Mouse (Mus musculus): ENCODE results near the gene Sypl. TPM values are rescaled to one million over a fixed set of nuclear protein-coding genes. Genes with fewer than 3 reads are reported as not detected.

Sypl gene
- 44.8 and 62.4 TPM in 2 replicates for polyA plus RNA-seq (2012; rRNA removed)

DNA sequence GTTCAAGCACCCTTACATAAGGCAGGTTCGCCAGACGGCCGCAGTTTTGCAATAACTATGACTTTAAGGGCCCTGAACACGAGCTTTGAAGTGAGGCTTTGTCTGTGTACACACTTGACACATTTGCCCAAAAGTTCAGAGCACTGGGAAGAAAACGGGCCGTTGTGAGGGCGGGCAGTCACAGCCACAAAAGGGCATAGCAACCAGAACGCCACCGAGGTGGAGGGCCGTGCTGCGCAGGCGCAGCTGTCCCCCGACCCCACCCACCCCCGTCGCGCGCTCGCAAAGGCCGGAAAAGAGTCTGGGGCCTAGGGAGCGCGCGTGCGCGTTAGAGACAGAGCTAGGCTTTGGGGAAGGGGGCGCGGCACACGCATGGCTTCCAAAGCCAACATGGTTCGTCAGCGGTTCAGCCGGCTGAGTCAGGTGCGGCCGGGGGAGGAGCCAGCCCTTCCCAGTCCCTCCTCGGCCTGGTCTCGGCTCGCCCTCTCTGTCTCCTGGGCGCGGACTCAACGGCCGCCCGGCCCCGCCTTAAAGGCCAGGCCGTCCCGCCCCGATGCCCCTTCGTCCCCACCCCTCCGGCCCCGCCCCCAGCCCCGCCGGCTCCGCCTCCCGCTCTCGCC lies at the start of gene Sypl:
TSS of gene Sypl (plus strand) at position 296 of the 620 bp plus-strand sequence.
- Histone ChIP-seq H3K4me3 (ENCODE audit: control insufficient read depth, insufficient read depth, low read length) (peak within 1 kb of the TSS; percentile 96), H3K4me1 (replicated peaks; ENCODE audit: control insufficient read depth, insufficient read depth, low read length) (peaks cover 4% of the 10 kb centered on the region), H3K36me3 (ENCODE audit: control insufficient read depth, insufficient read depth, low read length) (no peaks in the 10 kb centered on the region), H3K27ac (ENCODE audit: control insufficient read depth, insufficient read depth, low read length) (peak within 1 kb of the TSS; percentile 87), H3K27me3 (ENCODE audit: control insufficient read depth, insufficient read depth, low read length) (no peaks in the 10 kb centered on the region)
- under 1% methylated on average over 52 of the region's 52 CpGs for WGBS
- 0 out of 2 replicates have a peak, but pooled peaks have one; percentile 6 for TF ChIP-seq POLR2A (IDR thresholded peaks at IDR 0.05; ENCODE audit: control insufficient read depth, extremely low read depth, insufficient read depth, low read length, poor library complexity)
- no peak for TF ChIP-seq CTCF (IDR thresholded peaks at IDR 0.05; ENCODE audit: borderline replicate concordance, control insufficient read depth, extremely low read depth, insufficient read depth, low read length, poor library complexity)
- peak; percentile 91 for DNase-seq

DNA sequence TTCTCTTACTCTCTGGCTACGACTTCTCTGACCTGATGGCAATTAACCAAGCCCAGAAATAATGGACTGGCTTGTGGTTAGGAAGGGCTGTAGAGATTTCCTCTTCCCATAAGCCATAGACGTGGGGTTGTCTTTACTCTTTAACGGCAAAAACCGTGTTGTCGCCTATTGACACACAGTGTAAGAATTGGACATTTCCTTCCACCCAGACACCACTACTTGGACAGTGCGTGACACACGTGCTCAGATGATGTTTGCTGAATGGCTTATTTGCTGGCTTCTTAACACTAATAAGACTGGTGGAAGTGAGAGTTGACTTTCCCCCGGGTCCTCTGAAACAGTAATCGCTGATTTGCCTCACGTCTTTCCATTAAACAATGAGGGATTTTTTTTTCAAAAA lies 44.0 kb upstream of the Sypl start:
- TF ChIP-seq CTCF (IDR thresholded peaks at IDR 0.05; ENCODE audit: borderline replicate concordance, control insufficient read depth, extremely low read depth, insufficient read depth, low read length, poor library complexity): no peak
- no peak for TF ChIP-seq POLR2A (IDR thresholded peaks at IDR 0.05; ENCODE audit: control insufficient read depth, extremely low read depth, insufficient read depth, low read length, poor library complexity)
- Histone ChIP-seq H3K27me3 (ENCODE audit: control insufficient read depth, insufficient read depth, low read length) (no peaks in the 10 kb centered on the region), H3K4me3 (ENCODE audit: control insufficient read depth, insufficient read depth, low read length) (no peak overlapping the region), H3K4me1 (replicated peaks; ENCODE audit: control insufficient read depth, insufficient read depth, low read length) (no peaks in the 10 kb centered on the region), H3K27ac (ENCODE audit: control insufficient read depth, insufficient read depth, low read length) (no peak overlapping the region), H3K36me3 (ENCODE audit: control insufficient read depth, insufficient read depth, low read length) (no peaks in the 10 kb centered on the region)
- 44% methylated on average over 10 of the region's 10 CpGs for WGBS
- DNase-seq: no peak

GRCm38 (mm10) chr12:32910092-32910491 lies 43.6 kb upstream of the Sypl start:
- peak; percentile 39 for DNase-seq
- WGBS: 20% methylated on average over 11 of the region's 11 CpGs
- Histone ChIP-seq H3K27ac (ENCODE audit: control insufficient read depth, insufficient read depth, low read length) (no peak overlapping the region), H3K36me3 (ENCODE audit: control insufficient read depth, insufficient read depth, low read length) (no peaks in the 10 kb centered on the region), H3K27me3 (ENCODE audit: control insufficient read depth, insufficient read depth, low read length) (no peaks in the 10 kb centered on the region), H3K4me3 (ENCODE audit: control insufficient read depth, insufficient read depth, low read length) (no peak overlapping the region), H3K4me1 (replicated peaks; ENCODE audit: control insufficient read depth, insufficient read depth, low read length) (no peaks in the 10 kb centered on the region)
- TF ChIP-seq POLR2A (IDR thresholded peaks at IDR 0.05; ENCODE audit: control insufficient read depth, extremely low read depth, insufficient read depth, low read length, poor library complexity): no peak

DNA sequence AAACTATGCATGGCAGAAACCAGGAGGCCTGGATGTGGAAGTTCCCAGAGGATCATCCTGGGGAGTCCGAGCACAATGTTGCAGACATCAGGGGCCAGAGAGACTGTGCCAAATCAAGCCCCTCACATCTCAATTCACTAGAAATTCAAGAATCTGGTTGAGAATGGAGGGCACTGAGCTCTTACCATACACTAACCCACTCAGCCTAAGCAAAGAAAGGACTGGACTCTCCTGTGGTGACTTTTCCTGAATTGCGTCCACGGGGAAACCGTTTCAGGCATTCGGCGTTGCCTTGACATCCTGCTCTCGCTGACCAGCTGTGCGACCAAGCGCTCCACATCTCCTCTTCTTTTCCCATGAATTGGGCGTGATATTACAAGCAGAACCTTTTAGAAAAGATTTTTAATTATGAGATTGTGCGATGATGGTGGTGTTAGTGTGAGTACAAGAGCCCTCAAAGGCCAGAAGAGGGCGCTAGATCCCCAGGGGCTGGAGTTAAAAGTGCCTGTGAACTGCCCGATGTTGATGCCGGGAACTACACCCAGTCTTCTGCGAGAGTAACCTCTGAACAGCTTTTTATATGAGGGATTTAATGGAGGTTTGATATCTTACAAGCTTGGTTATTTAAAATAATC lies 43.0 kb upstream of the Sypl start:
- no peaks in the 10 kb centered on the region for H3K27me3 ChIP-seq (ENCODE audit: control insufficient read depth, insufficient read depth, low read length)
- peak; percentile 20 for DNase-seq
- no peaks in the 10 kb centered on the region for H3K4me1 ChIP-seq (replicated peaks; ENCODE audit: control insufficient read depth, insufficient read depth, low read length)
- no peak overlapping the region for H3K4me3 ChIP-seq (ENCODE audit: control insufficient read depth, insufficient read depth, low read length)
- 47% methylated on average over 15 of the region's 15 CpGs for WGBS
- H3K27ac ChIP-seq (ENCODE audit: control insufficient read depth, insufficient read depth, low read length): no peak overlapping the region
- peak; percentile 39; the same call in 1 of the 2 replicates for TF ChIP-seq CTCF (IDR thresholded peaks at IDR 0.05; ENCODE audit: borderline replicate concordance, control insufficient read depth, extremely low read depth, insufficient read depth, low read length, poor library complexity)
- no peak for TF ChIP-seq POLR2A (IDR thresholded peaks at IDR 0.05; ENCODE audit: control insufficient read depth, extremely low read depth, insufficient read depth, low read length, poor library complexity)
- H3K36me3 ChIP-seq (ENCODE audit: control insufficient read depth, insufficient read depth, low read length): no peaks in the 10 kb centered on the region

DNA sequence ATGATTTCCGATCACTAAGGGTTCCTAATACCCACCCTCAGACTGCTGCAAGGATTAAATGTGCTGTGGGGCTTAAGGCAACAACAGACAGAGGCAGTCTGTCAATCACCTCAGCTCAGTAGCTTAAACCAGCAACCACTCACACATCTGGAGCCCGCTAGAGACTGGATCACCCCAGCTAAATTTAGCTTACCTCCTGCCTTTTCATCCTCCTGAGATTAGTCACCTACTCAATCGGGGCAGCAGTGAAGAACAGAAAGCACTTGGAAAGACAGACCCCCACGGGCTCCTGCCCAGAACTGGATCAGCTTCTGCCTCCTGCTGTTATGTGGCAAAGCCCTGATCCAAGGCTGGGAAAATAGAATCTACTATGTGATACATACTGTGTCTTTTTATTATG lies 42.1 kb upstream of the Sypl start:
- TF ChIP-seq CTCF (IDR thresholded peaks at IDR 0.05; ENCODE audit: borderline replicate concordance, control insufficient read depth, extremely low read depth, insufficient read depth, low read length, poor library complexity): no peak
- no peak for TF ChIP-seq POLR2A (IDR thresholded peaks at IDR 0.05; ENCODE audit: control insufficient read depth, extremely low read depth, insufficient read depth, low read length, poor library complexity)
- no peaks in the 10 kb centered on the region for H3K27me3 ChIP-seq (ENCODE audit: control insufficient read depth, insufficient read depth, low read length)
- DNase-seq: no peak
- no peak overlapping the region for H3K4me3 ChIP-seq (ENCODE audit: control insufficient read depth, insufficient read depth, low read length)
- no peaks in the 10 kb centered on the region for H3K4me1 ChIP-seq (replicated peaks; ENCODE audit: control insufficient read depth, insufficient read depth, low read length)
- H3K27ac ChIP-seq (ENCODE audit: control insufficient read depth, insufficient read depth, low read length): no peak overlapping the region
- WGBS: 60% methylated on average over 4 of the region's 4 CpGs
- H3K36me3 ChIP-seq (ENCODE audit: control insufficient read depth, insufficient read depth, low read length): no peaks in the 10 kb centered on the region

- DNase-seq: no peak
- Histone ChIP-seq H3K4me1 (replicated peaks; ENCODE audit: control insufficient read depth, insufficient read depth, low read length) (no peaks in the 10 kb centered on the region), H3K27me3 (ENCODE audit: control insufficient read depth, insufficient read depth, low read length) (no peaks in the 10 kb centered on the region), H3K4me3 (ENCODE audit: control insufficient read depth, insufficient read depth, low read length) (no peak overlapping the region), H3K36me3 (ENCODE audit: control insufficient read depth, insufficient read depth, low read length) (no peaks in the 10 kb centered on the region), H3K27ac (ENCODE audit: control insufficient read depth, insufficient read depth, low read length) (no peak overlapping the region)
- 77% methylated on average over 5 of the region's 5 CpGs for WGBS
- TF ChIP-seq POLR2A (IDR thresholded peaks at IDR 0.05; ENCODE audit: control insufficient read depth, extremely low read depth, insufficient read depth, low read length, poor library complexity): no peak
- no peak for TF ChIP-seq CTCF (IDR thresholded peaks at IDR 0.05; ENCODE audit: borderline replicate concordance, control insufficient read depth, extremely low read depth, insufficient read depth, low read length, poor library complexity)
Measured at GRCm38 (mm10) chr12:32912772-32913171, 40.9 kb upstream of the Sypl start.
